Mouse (Mus musculus) kidney, adult 11 months (tissue): Measurements from ENCODE around the gene Magea1.
"Not testable (repeated sequence)": the region's sequence is repeated elsewhere in the genome, so short reads cannot be mapped to it uniquely, and the experiment has no call there.

Experiments
- DNase-seq: peaks from one replicate; pipeline ENCODE4 v3.0.0; 2022

Gene Magea1

DNA sequence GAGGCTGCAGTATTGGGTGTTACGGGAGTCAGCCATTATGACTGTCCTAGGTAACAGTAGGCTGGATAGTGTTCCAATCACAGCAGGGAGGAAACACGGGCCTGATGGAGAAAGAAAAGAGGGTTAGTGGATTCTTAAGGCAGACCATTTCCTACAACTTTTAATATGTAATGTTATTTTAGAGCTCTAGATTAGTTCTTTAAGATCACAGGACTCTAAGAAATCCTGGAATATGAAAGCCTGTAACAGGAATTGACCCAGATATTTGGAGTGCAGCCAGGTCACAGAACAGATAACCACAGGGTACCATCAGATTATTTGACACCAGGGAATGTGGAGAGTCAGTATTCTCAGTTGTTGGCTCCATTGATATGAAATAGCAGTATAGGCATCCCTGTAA, at the start of gene Magea1:
Magea1 (minus strand) TSS at position 101 of the 400 bp plus-strand sequence.
- DNase-seq = not testable (repeated sequence)

DNA sequence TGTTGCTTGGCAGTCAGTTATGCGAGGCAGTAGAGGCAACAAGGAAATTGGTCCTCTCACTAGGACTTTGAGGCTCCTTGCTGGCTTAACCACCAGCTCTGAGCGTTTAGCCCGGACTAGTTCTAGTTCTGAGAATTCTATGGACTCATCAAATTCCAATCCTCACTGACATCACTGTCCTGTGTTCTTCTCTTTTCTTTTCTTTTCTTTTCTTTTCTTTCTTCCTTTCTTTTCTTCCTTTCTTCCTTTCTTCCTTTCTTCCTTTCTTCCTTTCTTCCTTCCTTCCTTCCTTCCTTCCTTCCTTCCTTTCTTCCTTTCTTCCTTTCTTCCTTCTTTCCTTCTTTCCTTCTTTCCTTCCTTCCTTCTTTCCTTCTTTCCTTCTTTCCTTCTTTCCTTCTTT, 38.7 kb upstream of the Magea1 start, which contains the start of gene Cldn34b2:
Cldn34b2 (minus strand) TSS at position 101 of the 400 bp plus-strand sequence.
- DNase-seq = not testable (repeated sequence)

DNA sequence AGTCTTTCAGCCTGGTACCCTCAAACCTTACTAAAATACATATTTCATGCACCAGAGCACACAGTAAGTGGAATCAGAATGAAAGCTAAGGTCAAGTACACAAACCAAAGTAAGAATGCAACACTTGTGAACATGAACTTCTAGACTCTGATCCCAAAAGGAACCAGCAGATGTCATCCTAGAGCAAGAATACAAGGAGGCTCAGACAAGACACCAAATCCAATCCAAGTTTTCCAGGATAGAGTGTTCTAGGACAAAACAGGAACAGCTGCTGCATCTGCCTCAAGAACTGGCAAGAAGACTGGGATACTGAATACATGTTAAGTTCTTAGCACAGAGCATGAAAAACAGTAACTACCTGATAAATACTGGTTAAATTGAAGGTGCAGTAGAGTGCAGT, 8.4 kb upstream of the Magea1 start:
- DNase-seq = peak; percentile 2

DNA sequence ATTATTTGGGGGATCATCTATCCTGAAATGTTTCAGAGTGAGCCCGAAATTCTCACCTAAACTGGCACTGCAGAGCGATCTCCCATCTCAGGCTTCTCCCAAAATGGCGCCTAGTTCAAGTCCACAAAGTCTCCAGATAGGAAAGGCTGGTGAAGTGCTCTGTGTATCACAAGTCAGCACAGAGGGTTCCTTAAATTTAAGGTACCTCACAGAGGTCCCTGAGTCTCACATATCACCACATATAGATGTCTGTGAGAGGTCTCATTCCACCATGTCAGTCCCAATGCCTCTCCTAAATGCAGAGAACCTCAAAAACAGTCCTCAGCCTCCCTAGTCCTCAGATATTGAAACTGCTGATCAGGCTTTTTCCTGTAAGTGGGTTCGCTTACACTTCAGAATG, 4.0 kb upstream of the Magea1 start, which contains the start of gene Magea2:
Magea2 (minus strand) TSS at position 101 of the 400 bp plus-strand sequence.
- DNase-seq = not testable (repeated sequence)

DNA sequence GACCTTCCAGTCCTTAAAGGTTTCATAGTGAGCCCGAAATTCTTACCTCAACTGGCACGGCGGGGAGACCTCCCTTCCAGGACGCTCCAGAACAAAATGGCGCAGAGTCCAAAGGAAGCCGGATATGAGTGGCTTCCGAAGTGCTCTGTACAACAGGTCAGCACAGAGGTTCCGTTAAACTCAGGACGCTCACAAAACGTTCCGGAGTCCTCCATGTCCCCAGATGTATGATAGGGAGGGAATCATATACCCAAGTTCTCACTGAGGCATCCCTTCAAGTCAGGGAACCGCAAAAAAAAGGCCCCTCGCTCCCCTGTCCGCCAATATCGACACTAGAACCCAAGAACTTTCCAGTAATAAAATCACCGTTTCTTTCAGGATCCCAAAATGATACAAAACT, 26.5 kb downstream of the Magea1 start, which contains the start of gene Magea5:
Magea5 (minus strand) TSS at position 101 of the 400 bp plus-strand sequence.
- not testable (repeated sequence) for DNase-seq
